Mouse (Mus musculus) embryonic facial prominence, embryonic 15.5 days (tissue): ENCODE results near the gene Ms4a18. TPM values are rescaled to one million over a fixed set of nuclear protein-coding genes. Genes with fewer than 3 reads are reported as not detected.

ENCODE experiments used
- ATAC-seq: fragments of 200-750 bp; cut with Nextera tagmentation; 2 replicates; pipeline ENCODE4 v1.8.0; 2017; ENCODE audit warnings: low read depth, moderate TSS enrichment; ENCODE audit not compliant: insufficient number of reproducible peaks, low FRiP score, low TSS enrichment
- H3K27ac ChIP-seq: fragments of 300-500 bp; sonication (generic); replicated peaks from 2 replicates; pipeline ENCODE4 v1.5.1; 2015; ENCODE audit warnings: mild to moderate bottlenecking, inconsistent platforms
- H3K27me3 ChIP-seq: fragments of 300-500 bp; sonication (generic); 2 replicates; pipeline ENCODE4 v1.6.1; 2015; ENCODE audit warnings: inconsistent platforms
- H3K36me3 ChIP-seq: fragments of 300-500 bp; sonication (generic); 2 replicates; pipeline ENCODE4 v1.6.1; 2015; ENCODE audit warnings: mild to moderate bottlenecking, inconsistent platforms
- H3K4me1 ChIP-seq: fragments of 300-500 bp; sonication (generic); 2 replicates; pipeline ENCODE4 v1.6.1; 2015; ENCODE audit warnings: inconsistent platforms
- H3K4me2 ChIP-seq: fragments of 300-500 bp; sonication (generic); replicated peaks from 2 replicates; pipeline ENCODE4 v1.6.1; 2015; ENCODE audit warnings: mild to moderate bottlenecking, inconsistent platforms
- H3K4me3 ChIP-seq: fragments of 300-500 bp; sonication (generic); replicated peaks from 2 replicates; pipeline ENCODE4 v1.5.1; 2015; ENCODE audit warnings: mild to moderate bottlenecking, inconsistent platforms
- H3K9ac ChIP-seq: fragments of 300-500 bp; sonication (generic); 2 replicates; pipeline ENCODE4 v1.6.1; 2015; ENCODE audit warnings: inconsistent platforms
- H3K9me3 ChIP-seq: fragments of 300-500 bp; sonication (generic); replicated peaks from 2 replicates; pipeline ENCODE4 v1.6.1; 2016; ENCODE audit warnings: inconsistent platforms
- WGBS: fragments of 180-500 bp; shearing (Covaris S2); methylation state at CpG from one replicate; pipeline ENCODE4 v1.1.7; 2015; 5-methylcytosine and 5-hydroxymethylcytosine counted together
- polyA plus RNA-seq: library from polyadenylated mRNA; unstranded; fragments of >200 nt; fragmentation: Nextera tagmentation; extraction: Ambion mirVana; gene quantifications from 2 replicates; pipeline ENCODE4 v1.2.1, GENCODE M21; 2015

Gene Ms4a18
- polyA plus RNA-seq, 1 experiment from 2014 or later: not detected

DNA sequence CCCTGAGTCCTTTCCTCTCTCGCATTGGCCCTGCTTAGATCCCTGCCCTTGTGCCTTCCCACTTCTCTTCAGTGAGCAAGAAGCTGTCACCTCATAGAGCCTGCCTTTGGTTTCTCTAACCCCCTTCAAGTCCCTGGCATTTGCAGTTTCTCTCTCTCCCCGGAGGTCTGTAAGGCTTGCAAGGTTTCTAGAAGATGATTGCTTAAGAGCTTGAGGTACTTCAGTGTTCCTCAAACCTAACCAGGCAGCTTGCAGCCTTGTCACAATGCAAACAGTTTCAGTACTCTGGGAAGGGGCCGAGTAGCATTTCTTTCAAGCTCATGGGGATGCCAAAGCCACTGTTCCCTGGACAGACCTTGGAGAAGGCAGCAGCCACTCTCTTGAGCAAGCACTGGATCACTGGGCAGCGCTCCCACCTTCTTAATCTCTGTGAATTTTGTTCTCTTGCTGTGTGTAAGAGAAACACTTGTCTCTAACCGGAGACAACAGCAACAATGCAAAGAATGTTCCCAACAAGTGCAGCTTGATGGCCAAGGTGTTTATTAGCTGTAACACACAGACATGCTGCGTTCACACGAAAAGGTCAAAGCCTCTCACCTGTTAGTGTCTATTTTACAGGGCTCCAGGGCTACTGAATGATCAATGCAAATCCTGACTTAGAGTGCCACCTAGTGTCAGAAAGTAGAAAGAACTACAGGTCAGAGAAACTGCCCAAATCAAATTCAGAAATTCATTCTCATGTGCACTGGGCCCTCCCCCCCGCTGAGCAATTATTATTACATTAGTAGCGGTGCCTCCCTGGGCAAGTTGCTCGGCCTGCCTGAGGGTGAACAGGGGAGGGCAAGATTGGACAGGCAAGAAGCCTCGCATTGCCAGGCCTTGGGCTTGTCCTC, 58.5 kb downstream of the Ms4a18 start:
- H3K4me1 ChIP-seq: peaks cover 10% of the 10 kb centered on the region; the same call in 1 of the 2 replicates
- WGBS: 27% methylated on average over 11 of the region's 11 CpGs
- peak; percentile 34; the same call in 1 of the 2 replicates for ATAC-seq
- 0 out of 2 replicates have a peak, but pooled peaks cover 3% of the 10 kb centered on the region for H3K27me3 ChIP-seq
- H3K36me3 ChIP-seq: no peaks in the 10 kb centered on the region
- no peak overlapping the region for H3K4me2 ChIP-seq
- no peak overlapping the region for H3K4me3 ChIP-seq
- no peak overlapping the region for H3K27ac ChIP-seq
- no peaks in the 10 kb centered on the region for H3K9me3 ChIP-seq
- no peak overlapping the region for H3K9ac ChIP-seq

DNA sequence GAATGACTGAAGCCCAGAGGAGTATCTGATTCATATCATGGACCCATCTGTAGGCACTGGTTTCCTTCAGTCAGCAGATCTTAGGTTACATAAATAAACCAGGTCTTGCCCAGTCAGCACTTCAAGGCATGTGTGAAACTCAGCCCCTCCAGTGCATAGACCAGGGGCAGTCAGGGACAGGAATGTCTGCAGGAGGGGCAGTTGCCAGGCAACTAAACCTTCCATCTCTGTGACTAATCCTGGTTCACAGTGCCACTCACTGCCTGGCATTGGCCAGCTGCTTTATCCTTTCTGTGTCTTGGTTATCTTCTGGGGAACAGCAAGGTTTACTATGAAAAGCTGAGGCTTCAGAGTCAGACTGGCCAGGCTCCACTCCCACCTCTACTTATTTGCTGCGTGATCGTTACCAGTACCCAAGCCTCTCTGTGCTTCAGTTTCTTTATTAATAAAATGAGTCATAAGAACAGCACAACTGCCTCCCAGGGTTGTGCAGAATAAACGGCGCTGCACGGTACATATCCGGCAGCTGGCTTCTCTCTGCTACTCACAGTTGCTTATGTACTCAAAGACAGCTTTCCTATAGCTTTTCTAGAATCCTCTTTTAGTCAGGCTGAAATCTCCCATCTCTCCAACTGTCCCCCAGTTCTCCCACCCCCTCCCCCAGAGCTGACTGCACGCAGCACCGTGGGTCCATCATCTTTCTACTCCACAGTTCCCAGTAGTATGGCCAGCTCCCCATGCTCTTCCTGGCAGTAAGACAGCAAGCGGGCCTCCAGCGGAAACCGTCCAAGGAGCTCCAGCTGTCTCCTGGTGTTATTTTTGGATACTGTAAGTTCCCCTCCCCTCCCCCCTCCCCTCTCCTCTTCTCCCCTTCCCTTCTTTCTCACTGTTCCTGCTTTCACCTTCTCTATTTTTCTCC, 65.6 kb downstream of the Ms4a18 start:
- H3K4me2 ChIP-seq: no peak overlapping the region
- H3K4me1 ChIP-seq: peaks cover 27% of the 10 kb centered on the region
- H3K36me3 ChIP-seq: no peaks in the 10 kb centered on the region
- H3K27me3 ChIP-seq: no peaks in the 10 kb centered on the region
- H3K9me3 ChIP-seq: no peaks in the 10 kb centered on the region
- ATAC-seq: peak; percentile 52; the same call in 1 of the 2 replicates
- H3K9ac ChIP-seq: no peak overlapping the region
- 49% methylated on average over 11 of the region's 11 CpGs for WGBS
- H3K4me3 ChIP-seq: no peak overlapping the region
- H3K27ac ChIP-seq: peak overlapping the region; percentile 77

DNA sequence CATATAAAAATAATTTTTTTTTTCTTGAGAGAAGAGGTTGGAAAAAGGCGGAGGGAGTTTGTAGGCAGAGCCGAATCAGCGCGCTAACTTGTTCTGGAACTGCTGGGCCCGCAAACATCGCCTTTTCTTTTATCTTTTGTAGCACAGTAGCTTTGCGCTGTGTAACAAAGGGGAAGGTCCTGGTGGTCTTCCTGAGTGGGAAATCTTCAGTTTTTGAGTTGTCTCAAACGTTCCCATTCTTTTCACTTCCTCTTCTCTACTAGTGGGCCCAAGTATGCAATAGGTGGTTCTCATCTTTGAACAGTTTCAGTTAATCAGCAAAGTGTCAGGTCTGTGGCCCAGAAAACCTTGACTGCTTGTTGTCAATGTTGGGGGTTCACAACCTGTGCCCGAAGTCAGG, 68.3 kb downstream of the Ms4a18 start:
- H3K9me3 ChIP-seq: no peaks in the 10 kb centered on the region
- peak overlapping the region; percentile 60 for H3K4me3 ChIP-seq
- peaks cover 41% of the 10 kb centered on the region for H3K4me1 ChIP-seq
- ATAC-seq: no peak
- 35% methylated on average over 9 of the region's 9 CpGs for WGBS
- H3K27ac ChIP-seq: peak overlapping the region; percentile 77
- H3K9ac ChIP-seq: no peak overlapping the region
- H3K27me3 ChIP-seq: no peaks in the 10 kb centered on the region
- peaks cover 19% of the 10 kb centered on the region for H3K36me3 ChIP-seq
- H3K4me2 ChIP-seq: peak overlapping the region; percentile 51

DNA sequence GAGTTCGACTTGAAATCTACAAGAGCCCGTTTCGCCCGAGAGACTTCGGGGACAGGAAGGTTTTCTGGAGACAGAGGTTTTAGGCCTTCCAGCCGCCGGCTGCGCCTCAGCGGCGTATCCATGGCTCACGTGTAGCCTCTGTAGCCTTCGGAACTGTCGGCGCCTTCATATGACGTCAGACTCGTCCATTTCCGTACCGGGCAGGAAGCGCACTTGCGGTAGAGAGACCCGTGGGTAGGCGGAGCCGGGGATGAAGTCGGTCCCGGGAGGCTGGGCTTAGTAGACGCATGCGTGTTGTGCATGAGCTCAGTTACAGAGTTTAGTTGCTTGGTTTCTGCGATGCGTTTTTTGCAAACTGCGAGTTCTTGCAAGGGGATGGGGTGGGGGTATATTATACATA, 68.7 kb downstream of the Ms4a18 start, which contains the start of gene Ccdc86:
Gene Ccdc86, minus strand, starts transcription at position 155 of the 400 bp plus-strand sequence.
- H3K9ac ChIP-seq: peak within 1 kb of the TSS; percentile 90
- H3K36me3 ChIP-seq: peaks cover 24% of the 10 kb centered on the region
- peaks cover 41% of the 10 kb centered on the region for H3K4me1 ChIP-seq
- WGBS: under 1% methylated on average over 30 of the region's 30 CpGs
- H3K27ac ChIP-seq: peak within 1 kb of the TSS; percentile 77
- peak; percentile 97 for ATAC-seq
- H3K9me3 ChIP-seq: no peaks in the 10 kb centered on the region
- H3K4me2 ChIP-seq: peak within 1 kb of the TSS; percentile 100
- peak within 1 kb of the TSS; percentile 60 for H3K4me3 ChIP-seq
- H3K27me3 ChIP-seq: no peaks in the 10 kb centered on the region

DNA sequence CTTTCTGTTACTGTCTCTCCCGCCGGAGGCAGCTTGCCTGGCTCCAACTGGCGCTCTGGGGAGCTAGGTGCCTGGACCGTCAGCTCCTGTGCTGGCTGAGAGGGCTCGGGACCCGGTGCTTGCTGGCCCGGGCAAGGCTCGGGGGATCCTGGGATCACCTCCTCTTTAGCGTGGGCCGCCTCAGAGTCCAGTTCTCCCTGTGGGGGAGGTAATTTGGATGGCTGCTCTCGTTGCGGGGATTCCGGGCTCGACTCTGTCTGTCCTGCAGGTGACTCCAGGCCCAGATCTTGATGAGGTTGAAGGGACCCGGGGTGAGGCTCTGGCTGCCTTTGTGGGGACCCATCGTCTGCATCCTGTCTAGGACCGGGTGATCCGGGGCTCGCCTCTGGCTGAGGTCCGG, 69.4 kb downstream of the Ms4a18 start:
- Histone ChIP-seq H3K4me2 (peak overlapping the region; percentile 100), H3K9me3 (no peaks in the 10 kb centered on the region), H3K4me3 (peak overlapping the region; percentile 60), H3K27me3 (no peaks in the 10 kb centered on the region), H3K9ac (peak overlapping the region; percentile 90), H3K36me3 (peaks cover 31% of the 10 kb centered on the region), H3K4me1 (peaks cover 41% of the 10 kb centered on the region), H3K27ac (no peak overlapping the region)
- no peak for ATAC-seq
- WGBS: under 1% methylated on average over 20 of the region's 20 CpGs

DNA sequence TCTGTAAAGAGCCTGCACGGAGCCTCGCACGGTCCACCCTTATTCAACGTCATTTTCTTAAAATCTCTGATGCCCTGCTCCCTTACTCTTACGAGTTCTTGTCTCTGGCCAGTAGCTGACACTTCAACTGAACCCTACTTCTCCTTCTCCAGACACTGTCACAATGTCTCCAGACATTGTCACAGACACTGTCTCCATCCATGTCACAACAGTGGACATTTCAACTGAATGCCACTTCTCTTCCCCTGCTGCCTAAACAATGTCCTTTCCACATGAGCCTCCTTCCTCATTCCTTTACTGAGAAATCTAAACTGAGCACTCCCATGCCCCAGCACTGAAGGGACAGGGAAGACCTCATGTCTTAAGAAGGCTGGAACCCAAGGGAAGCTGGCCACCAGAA, 70.6 kb downstream of the Ms4a18 start:
- ATAC-seq: no peak
- Histone ChIP-seq H3K9me3 (no peaks in the 10 kb centered on the region), H3K9ac (no peak overlapping the region), H3K4me3 (peak overlapping the region; percentile 60), H3K27ac (no peak overlapping the region), H3K4me1 (peaks cover 36% of the 10 kb centered on the region), H3K36me3 (peaks cover 43% of the 10 kb centered on the region), H3K4me2 (peak overlapping the region; percentile 100), H3K27me3 (no peaks in the 10 kb centered on the region)
- 84% methylated on average over 5 of the region's 5 CpGs for WGBS

Other genes starting within 250 kb of the Ms4a18 start
- 0.05 TPM in 1 of 2 replicates, not detected in the other for gene Cd6, start 188.0 kb downstream of the Ms4a18 start, polyA plus RNA-seq
- 2.0 and 2.3 TPM in 2 replicates for gene Slc15a3, start 178.3 kb downstream of the Ms4a18 start, polyA plus RNA-seq
- gene Tmem132a, start 148.1 kb downstream of the Ms4a18 start, polyA plus RNA-seq: 82.1 and 82.5 TPM in 2 replicates
- 133 and 139 TPM in 2 replicates for gene Tmem109, start 136.0 kb downstream of the Ms4a18 start, polyA plus RNA-seq
- 45.2 and 49.4 TPM in 2 replicates for gene Prpf19, start 122.8 kb downstream of the Ms4a18 start, polyA plus RNA-seq
- not detected in 2 replicates for gene Zp1, start 97.4 kb downstream of the Ms4a18 start, polyA plus RNA-seq
- gene Ptgdr2, start 80.9 kb downstream of the Ms4a18 start, polyA plus RNA-seq: 0.07 and 0.08 TPM in 2 replicates
- 26.3 and 27.3 TPM in 2 replicates for gene Ccdc86, start 68.8 kb downstream of the Ms4a18 start, polyA plus RNA-seq
- 0.32 and 1.1 TPM in 2 replicates for gene Ms4a10, start 43.4 kb downstream of the Ms4a18 start, polyA plus RNA-seq
- not detected in 2 replicates for gene Ms4a15, start 24.8 kb downstream of the Ms4a18 start, polyA plus RNA-seq
- not detected in 2 replicates for gene Ms4a8a, start 63.1 kb upstream of the Ms4a18 start, polyA plus RNA-seq
- not detected in 2 replicates for gene 1700017D01Rik, start 112.8 kb upstream of the Ms4a18 start, polyA plus RNA-seq
- gene 1700025F22Rik, start 147.3 kb upstream of the Ms4a18 start, polyA plus RNA-seq: not detected in 2 replicates
- gene Ms4a13, start 178.7 kb upstream of the Ms4a18 start, polyA plus RNA-seq: not detected in 2 replicates
- not detected in 2 replicates for gene Ms4a12, start 214.4 kb upstream of the Ms4a18 start, polyA plus RNA-seq
- not detected in 2 replicates for gene Ms4a1, start 248.2 kb upstream of the Ms4a18 start, polyA plus RNA-seq